Mouse (Mus musculus): ENCODE measurements around the gene Obsl1. TPM values are rescaled to one million over a fixed set of nuclear protein-coding genes. Genes with fewer than 3 reads are reported as not detected.

The Obsl1 gene
- 0.48 TPM in 1 of 4 replicates, not detected in the others for total RNA-seq (2023)

GRCm38 (mm10) chr1:75505956-75506831 is at the start of gene Obsl1:
Obsl1 (minus strand) TSS chr1:75506452.

GRCm38 (mm10) chr1:75545965-75546956 is 40.0 kb upstream of the Obsl1 start, which contains the start of gene Slc4a3:
Slc4a3 (plus strand) TSS chr1:75546266.

GRCm38 (mm10) chr1:75521321-75522031 is 15.2 kb upstream of the Obsl1 start, which contains the start of gene Stk11ip:
Stk11ip (plus strand) TSS chr1:75521529.

GRCm38 (mm10) chr1:75507006-75507405 is 754 bp upstream of the Obsl1 start, which contains the start of gene Inha:
Inha (plus strand) TSS chr1:75507077.

GRCm38 (mm10) chr1:75478916-75479634 is 27.2 kb downstream of the Obsl1 start, which contains the start of the genes Chpf and Tmem198:
Chpf (minus strand) TSS chr1:75479307.
Tmem198 (plus strand) TSS chr1:75479532.

GRCm38 (mm10) chr1:75450314-75451005 is 55.8 kb downstream of the Obsl1 start, which contains the start of gene Asic4:
Asic4 (plus strand) TSS chr1:75450436.

GRCm38 (mm10) chr1:75435475-75436328 is 70.5 kb downstream of the Obsl1 start, which contains the start of gene Gmppa:
Gmppa (plus strand) TSS chr1:75435930.

Other genes starting within 250 kb of the Obsl1 start
- not detected in 4 replicates for gene Ptprn, start 241.9 kb downstream of the Obsl1 start, total RNA-seq (2023)
- gene Resp18, start 228.0 kb downstream of the Obsl1 start, total RNA-seq (2023) = not detected in 4 replicates
- 48.7 to 54.7 TPM (median 50.8 TPM) in 4 replicates for gene Dnpep, start 188.5 kb downstream of the Obsl1 start, total RNA-seq (2023)
- not detected in 4 replicates for gene Des, start 146.1 kb downstream of the Obsl1 start, total RNA-seq (2023)
- gene Speg, start 131.2 kb downstream of the Obsl1 start, total RNA-seq (2023) = not detected in 4 replicates
- 49.9 to 75.1 TPM (median 61.8 TPM) in 4 replicates for gene Gmppa, start 70.5 kb downstream of the Obsl1 start, total RNA-seq (2023)
- gene Asic4, start 56.0 kb downstream of the Obsl1 start, total RNA-seq (2023) = not detected in 4 replicates
- 23.0 to 27.0 TPM (median 24.7 TPM) in 4 replicates for gene Chpf, start 27.1 kb downstream of the Obsl1 start, total RNA-seq (2023)
- gene Tmem198, start 26.9 kb downstream of the Obsl1 start, total RNA-seq (2023) = 3.5 to 6.0 TPM (median 4.0 TPM) in 4 replicates
- gene Inha, start 625 bp upstream of the Obsl1 start, total RNA-seq (2023) = not detected in 4 replicates
- 253 to 278 TPM (median 258 TPM) in 4 replicates for gene Stk11ip, start 15.1 kb upstream of the Obsl1 start, total RNA-seq (2023)
- gene Slc4a3, start 39.8 kb upstream of the Obsl1 start, total RNA-seq (2023) = 0.47 to 1.0 TPM (median 0.66 TPM) in 4 replicates

Measured in B cell, adult 62 days (primary cell).